Mouse (Mus musculus): ENCODE measurements at regions not wholly inside any gene's neighbourhood (a gene's known extent, or its start where the extent isn't known, plus 50 kb on each side); places are given as distances from the start of the nearest gene placed in this dataset.

DNA sequence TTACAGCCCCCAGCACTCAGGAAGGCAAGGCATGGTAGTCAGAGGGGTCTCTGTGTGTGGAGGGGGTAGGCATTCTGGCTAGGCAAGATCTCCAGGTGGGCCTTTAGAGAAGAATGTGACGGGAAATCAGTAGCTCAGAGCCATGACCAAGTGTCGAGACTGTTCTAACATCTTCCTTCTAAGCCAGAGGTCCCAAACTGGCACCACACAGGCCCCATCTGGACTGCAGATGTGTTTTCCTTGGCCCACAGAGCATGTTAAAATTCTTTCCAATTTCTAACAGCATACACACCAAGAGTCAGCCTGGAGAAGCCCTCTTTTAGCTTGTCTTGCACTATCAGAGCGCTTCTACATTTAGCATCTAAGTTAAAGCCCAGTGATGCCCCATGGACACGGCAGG lies 241.5 kb downstream of the Gm765 start:
- no peaks in the 10 kb centered on the region for H3K36me3 ChIP-seq (ENCODE audit: control insufficient read depth, insufficient read depth, low read length)
- no peaks in the 10 kb centered on the region for H3K27me3 ChIP-seq (replicated peaks; ENCODE audit: control insufficient read depth, insufficient read depth, low read length)
- H3K4me1 ChIP-seq (ENCODE audit: control insufficient read depth, insufficient read depth, low read length): peaks cover 3% of the 10 kb centered on the region; the same call in 1 of the 2 replicates
- no peak overlapping the region for H3K4me3 ChIP-seq (ENCODE audit: insufficient read depth, low read depth, low read length)
- H3K27ac ChIP-seq (ENCODE audit: insufficient read depth, low read depth, low read length): no peak overlapping the region
- no peak for DNase-seq
- TF ChIP-seq POLR2A (IDR thresholded peaks at IDR 0.05; ENCODE audit: low read depth, low read length): no peak
- no peak for TF ChIP-seq CTCF (conservative IDR thresholded peaks at IDR 0.05; ENCODE audit: insufficient read depth, insufficient read length, low read depth, low read length)
- 91% methylated on average over 4 of the region's 4 CpGs for WGBS

DNA sequence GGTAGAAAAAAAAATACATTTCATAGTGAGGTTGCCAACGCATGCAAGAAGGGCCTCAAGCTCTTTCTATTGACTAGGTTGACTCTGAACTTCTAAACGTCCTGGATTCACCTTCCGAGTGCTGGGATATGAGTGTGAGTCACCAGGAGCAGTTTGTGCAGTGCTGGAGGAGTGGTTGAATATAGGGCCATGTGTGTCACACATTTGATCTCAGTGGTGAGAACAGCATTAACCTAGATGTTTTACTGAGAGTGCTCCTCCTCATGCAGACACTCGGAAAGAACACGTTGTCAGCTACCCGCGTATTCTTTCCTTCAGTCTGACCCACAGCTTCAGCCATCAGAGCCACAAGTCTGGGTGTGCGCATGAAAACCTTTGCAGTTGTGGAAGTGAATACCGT lies 243.4 kb downstream of the Gm765 start:
- TF ChIP-seq POLR2A (IDR thresholded peaks at IDR 0.05; ENCODE audit: low read depth, low read length) (no peak), CTCF (conservative IDR thresholded peaks at IDR 0.05; ENCODE audit: insufficient read depth, insufficient read length, low read depth, low read length) (no peak)
- Histone ChIP-seq H3K36me3 (ENCODE audit: control insufficient read depth, insufficient read depth, low read length) (no peaks in the 10 kb centered on the region), H3K4me3 (ENCODE audit: insufficient read depth, low read depth, low read length) (no peak overlapping the region), H3K27ac (ENCODE audit: insufficient read depth, low read depth, low read length) (no peak overlapping the region), H3K27me3 (replicated peaks; ENCODE audit: control insufficient read depth, insufficient read depth, low read length) (no peaks in the 10 kb centered on the region), H3K4me1 (ENCODE audit: control insufficient read depth, insufficient read depth, low read length) (no peaks in the 10 kb centered on the region)
- 95% methylated on average over 9 of the region's 9 CpGs for WGBS
- no peak for DNase-seq

DNA sequence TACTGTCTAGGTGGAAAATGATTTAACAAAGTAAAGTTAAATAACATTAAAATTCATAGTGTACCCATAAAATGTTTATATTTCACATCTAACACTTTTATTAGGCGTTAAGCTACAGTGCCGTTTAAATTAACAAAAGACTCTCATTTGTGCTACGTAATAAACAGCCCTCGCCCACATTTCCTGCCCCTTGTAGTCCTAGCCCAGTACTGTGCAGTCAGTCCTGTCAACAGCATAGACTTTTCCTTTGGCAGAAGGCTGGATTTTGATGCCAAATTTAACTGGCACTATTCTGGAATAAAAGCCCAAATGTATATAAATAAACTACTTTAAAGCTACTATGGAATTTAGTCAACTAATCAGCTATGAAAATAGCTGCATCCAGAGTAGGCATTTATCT lies 247.3 kb downstream of the Gm765 start:
- TF ChIP-seq POLR2A (IDR thresholded peaks at IDR 0.05; ENCODE audit: low read depth, low read length) (no peak), CTCF (conservative IDR thresholded peaks at IDR 0.05; ENCODE audit: insufficient read depth, insufficient read length, low read depth, low read length) (no peak)
- no peak for DNase-seq
- Histone ChIP-seq H3K27me3 (replicated peaks; ENCODE audit: control insufficient read depth, insufficient read depth, low read length) (no peaks in the 10 kb centered on the region), H3K4me1 (ENCODE audit: control insufficient read depth, insufficient read depth, low read length) (no peaks in the 10 kb centered on the region), H3K4me3 (ENCODE audit: insufficient read depth, low read depth, low read length) (no peak overlapping the region), H3K36me3 (ENCODE audit: control insufficient read depth, insufficient read depth, low read length) (no peaks in the 10 kb centered on the region), H3K27ac (ENCODE audit: insufficient read depth, low read depth, low read length) (no peak overlapping the region)
- 58% methylated on average over 4 of the region's 4 CpGs for whole genome bisulfite sequencing

DNA sequence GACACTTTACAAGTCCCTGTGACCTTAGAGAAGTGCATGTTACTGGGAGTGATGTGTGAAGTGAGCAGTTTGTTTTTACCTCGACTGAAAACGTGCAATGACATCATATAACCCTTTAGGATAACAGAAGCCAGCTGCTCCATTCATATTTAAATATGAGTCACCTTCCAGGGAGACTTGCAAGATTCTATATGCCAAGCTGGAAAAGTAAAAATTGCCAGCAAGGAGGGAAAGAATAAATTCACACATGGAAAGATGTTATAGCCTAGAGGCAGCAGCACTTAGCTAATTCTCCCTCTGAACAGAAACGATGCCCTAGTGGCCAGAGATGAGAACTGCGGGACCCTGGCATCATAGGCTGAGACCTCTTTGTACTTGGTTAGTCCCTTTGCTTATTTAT lies 253.4 kb downstream of the Gm765 start:
- peak; percentile 6 for DNase-seq
- WGBS: 55% methylated on average over 4 of the region's 4 CpGs
- H3K4me1 ChIP-seq (ENCODE audit: control insufficient read depth, insufficient read depth, low read length): no peaks in the 10 kb centered on the region

DNA sequence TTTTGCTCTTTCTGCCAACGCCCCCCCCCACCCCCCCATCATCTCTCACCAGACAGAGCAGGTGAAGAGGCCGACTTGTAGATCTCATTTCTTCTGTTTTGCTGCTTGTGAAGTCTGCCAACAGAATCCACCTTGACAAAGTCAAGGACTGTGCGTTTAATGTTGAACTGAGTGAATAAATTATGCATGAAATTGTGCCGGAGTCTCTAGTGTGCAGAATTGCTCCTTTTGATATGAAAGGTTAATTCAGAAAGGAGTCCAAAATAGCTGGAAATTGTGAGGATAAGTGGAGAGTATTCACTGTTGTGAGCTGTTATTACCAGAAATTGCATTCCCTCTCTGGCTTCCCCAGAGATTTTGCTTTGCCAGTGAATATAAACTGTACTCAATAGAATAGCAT lies 262.5 kb downstream of the Gm765 start:
- Histone ChIP-seq H3K27me3 (replicated peaks; ENCODE audit: control insufficient read depth, insufficient read depth, low read length) (no peaks in the 10 kb centered on the region), H3K27ac (ENCODE audit: insufficient read depth, low read depth, low read length) (no peak overlapping the region), H3K4me3 (ENCODE audit: insufficient read depth, low read depth, low read length) (no peak overlapping the region), H3K4me1 (ENCODE audit: control insufficient read depth, insufficient read depth, low read length) (no peaks in the 10 kb centered on the region), H3K36me3 (ENCODE audit: control insufficient read depth, insufficient read depth, low read length) (no peaks in the 10 kb centered on the region)
- 44% methylated on average over 4 of the region's 4 CpGs for WGBS
- TF ChIP-seq POLR2A (IDR thresholded peaks at IDR 0.05; ENCODE audit: low read depth, low read length) (no peak), CTCF (conservative IDR thresholded peaks at IDR 0.05; ENCODE audit: insufficient read depth, insufficient read length, low read depth, low read length) (no peak)
- DNase-seq: no peak

More for the DNA sequence above, 253.4 kb downstream of the Gm765 start:
- Histone ChIP-seq H3K27ac (ENCODE audit: insufficient read depth, low read depth, low read length) (no peak overlapping the region), H3K4me3 (ENCODE audit: insufficient read depth, low read depth, low read length) (no peak overlapping the region), H3K27me3 (replicated peaks; ENCODE audit: control insufficient read depth, insufficient read depth, low read length) (no peaks in the 10 kb centered on the region), H3K36me3 (ENCODE audit: control insufficient read depth, insufficient read depth, low read length) (no peaks in the 10 kb centered on the region)
- TF ChIP-seq CTCF (conservative IDR thresholded peaks at IDR 0.05; ENCODE audit: insufficient read depth, insufficient read length, low read depth, low read length): peak; percentile 48; the same call in 1 of the 2 replicates
- no peak for TF ChIP-seq POLR2A (IDR thresholded peaks at IDR 0.05; ENCODE audit: low read depth, low read length)
